Mouse (Mus musculus): ENCODE measurements around the gene Fam20a. TPM values are rescaled to one million over a fixed set of nuclear protein-coding genes. Genes with fewer than 3 reads are reported as not detected.

Gene Fam20a
- polyA plus RNA-seq, 1 experiment from 2014 or later = 2.3 TPM

- H3K27ac ChIP-seq = no peak overlapping the region
- WGBS = 83% methylated on average over 5 of the region's 5 CpGs
- no peaks in the 10 kb centered on the region for H3K27me3 ChIP-seq (replicated peaks)
- H3K4me3 ChIP-seq (replicated peaks) = no peak overlapping the region
- H3K36me3 ChIP-seq = no peaks in the 10 kb centered on the region
- H3K9me3 ChIP-seq = no peaks in the 10 kb centered on the region
- no peak overlapping the region for H3K4me2 ChIP-seq (replicated peaks)
- ATAC-seq = no peak
- H3K4me1 ChIP-seq (replicated peaks) = 0 out of 2 replicates have a peak, but pooled peaks cover 9% of the 10 kb centered on the region
- no peak overlapping the region for H3K9ac ChIP-seq
These were observed 12.6 kb downstream of the Fam20a start for GRCm38 (mm10) chr11:109709501-109709900.

DNA sequence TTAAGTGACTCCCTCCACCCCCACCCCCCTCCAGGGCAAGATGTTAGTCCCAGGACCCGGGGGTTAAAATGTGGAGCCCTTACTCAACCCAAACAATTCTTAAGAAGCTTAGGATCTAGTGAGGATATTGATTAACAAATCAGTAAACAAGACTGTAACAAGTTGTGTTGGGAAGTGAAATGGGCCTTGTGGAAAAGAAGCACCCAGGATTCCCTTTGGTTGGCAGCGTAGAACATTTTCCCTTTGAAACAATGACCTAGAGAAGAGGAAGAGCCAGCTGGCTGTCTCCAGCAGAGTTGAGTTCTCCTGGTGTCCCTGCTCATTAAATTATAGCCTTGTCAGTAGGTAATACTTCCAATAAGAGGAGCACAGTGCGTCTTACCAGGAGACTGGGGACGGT, 13.3 kb downstream of the Fam20a start:
- no peak overlapping the region for H3K9ac ChIP-seq
- H3K27me3 ChIP-seq (replicated peaks) = no peaks in the 10 kb centered on the region
- no peak for ATAC-seq
- H3K36me3 ChIP-seq = no peaks in the 10 kb centered on the region
- H3K27ac ChIP-seq = no peak overlapping the region
- no peak overlapping the region for H3K4me2 ChIP-seq (replicated peaks)
- H3K4me1 ChIP-seq (replicated peaks) = 0 out of 2 replicates have a peak, but pooled peaks cover 9% of the 10 kb centered on the region
- H3K9me3 ChIP-seq = no peaks in the 10 kb centered on the region
- WGBS = 88% methylated on average over 4 of the region's 4 CpGs
- H3K4me3 ChIP-seq (replicated peaks) = no peak overlapping the region

DNA sequence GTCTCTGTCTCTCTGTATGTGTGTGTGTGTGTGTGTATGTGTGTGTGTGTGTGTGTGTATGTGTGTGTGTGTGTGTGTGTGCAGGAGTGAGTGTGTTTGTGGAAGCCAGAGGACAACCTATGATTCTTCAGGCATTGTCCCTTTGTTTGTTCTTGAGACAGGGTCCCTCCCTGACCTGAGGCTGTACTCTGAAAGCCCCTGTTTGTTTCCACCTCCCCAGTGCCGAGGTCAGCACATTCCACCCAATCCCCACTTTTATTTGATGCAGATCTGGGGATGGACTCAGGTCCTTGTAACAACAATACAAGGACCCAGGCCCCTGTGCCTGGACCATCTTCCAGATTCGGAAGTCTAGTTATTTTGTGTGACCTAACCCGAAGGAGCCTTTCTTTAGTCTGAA, 14.6 kb downstream of the Fam20a start:
- WGBS = 69% methylated on average over 3 of the region's 3 CpGs
- H3K4me1 ChIP-seq (replicated peaks) = 0 out of 2 replicates have a peak, but pooled peaks cover 9% of the 10 kb centered on the region
- no peaks in the 10 kb centered on the region for H3K9me3 ChIP-seq
- H3K4me2 ChIP-seq (replicated peaks) = no peak overlapping the region
- H3K27me3 ChIP-seq (replicated peaks) = no peaks in the 10 kb centered on the region
- H3K4me3 ChIP-seq (replicated peaks) = no peak overlapping the region
- H3K27ac ChIP-seq = no peak overlapping the region
- ATAC-seq = no peak
- no peak overlapping the region for H3K9ac ChIP-seq
- H3K36me3 ChIP-seq = no peaks in the 10 kb centered on the region

DNA sequence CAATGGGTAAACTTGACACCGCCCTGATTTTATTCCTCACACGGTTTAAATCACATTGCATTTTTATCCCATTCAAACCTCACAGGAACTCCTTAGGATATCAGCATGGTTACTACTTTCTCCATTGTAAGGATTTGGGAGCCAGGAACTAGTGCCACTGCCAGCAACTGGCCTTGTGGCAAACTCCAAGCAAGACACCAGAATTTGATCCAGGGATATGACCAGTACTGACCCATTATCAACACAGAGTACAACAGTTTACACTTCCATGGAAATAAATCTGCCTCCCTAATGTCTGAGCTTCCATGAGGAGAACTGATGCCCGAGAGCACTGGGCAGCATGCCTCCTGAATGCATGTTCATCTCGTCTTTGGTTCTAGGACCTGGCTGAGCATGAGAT, 15.5 kb downstream of the Fam20a start:
- Histone ChIP-seq H3K4me3 (replicated peaks) (no peak overlapping the region), H3K4me1 (replicated peaks) (0 out of 2 replicates have a peak, but pooled peaks cover 9% of the 10 kb centered on the region), H3K27me3 (replicated peaks) (no peaks in the 10 kb centered on the region), H3K27ac (0 out of 2 replicates have a peak overlapping the region, but pooled peaks have one; percentile 44), H3K9ac (no peak overlapping the region), H3K4me2 (replicated peaks) (no peak overlapping the region), H3K9me3 (no peaks in the 10 kb centered on the region), H3K36me3 (no peaks in the 10 kb centered on the region)
- 52% methylated on average over 4 of the region's 4 CpGs for WGBS
- peak; percentile 1; the same call in 1 of the 2 replicates for ATAC-seq

GRCm38 (mm10) chr11:109706055-109706412, 16.0 kb downstream of the Fam20a start:
- Histone ChIP-seq H3K9ac (no peak overlapping the region), H3K4me3 (replicated peaks) (no peak overlapping the region), H3K27me3 (replicated peaks) (no peaks in the 10 kb centered on the region), H3K36me3 (no peaks in the 10 kb centered on the region), H3K27ac (peak overlapping the region; percentile 80), H3K4me1 (replicated peaks) (0 out of 2 replicates have a peak, but pooled peaks cover 9% of the 10 kb centered on the region), H3K9me3 (no peaks in the 10 kb centered on the region), H3K4me2 (replicated peaks) (peak overlapping the region; percentile 39; the same call in 1 of the 2 replicates)
- peak; percentile 96 for ATAC-seq
- WGBS = 33% methylated on average over 9 of the region's 9 CpGs

- peak; percentile 92 for ATAC-seq
- H3K36me3 ChIP-seq = no peaks in the 10 kb centered on the region
- H3K27ac ChIP-seq = peak overlapping the region; percentile 80
- H3K9ac ChIP-seq = no peak overlapping the region
- H3K9me3 ChIP-seq = no peaks in the 10 kb centered on the region
- no peaks in the 10 kb centered on the region for H3K27me3 ChIP-seq (replicated peaks)
- H3K4me3 ChIP-seq (replicated peaks) = no peak overlapping the region
- H3K4me2 ChIP-seq (replicated peaks) = peak overlapping the region; percentile 39
- WGBS = 64% methylated on average over 9 of the region's 9 CpGs
- 0 out of 2 replicates have a peak, but pooled peaks cover 9% of the 10 kb centered on the region for H3K4me1 ChIP-seq (replicated peaks)
These were observed 16.6 kb downstream of the Fam20a start for GRCm38 (mm10) chr11:109705336-109706054.

GRCm38 (mm10) chr11:109704311-109705205, 17.5 kb downstream of the Fam20a start:
- whole genome bisulfite sequencing = 93% methylated on average over 22 of the region's 22 CpGs
- H3K9me3 ChIP-seq = no peaks in the 10 kb centered on the region

GRCm38 (mm10) chr11:109703845-109704244, 18.2 kb downstream of the Fam20a start:
- H3K9ac ChIP-seq = no peak overlapping the region
- H3K9me3 ChIP-seq = no peaks in the 10 kb centered on the region
- 0 out of 2 replicates have a peak, but pooled peaks cover 9% of the 10 kb centered on the region for H3K4me1 ChIP-seq (replicated peaks)
- H3K4me2 ChIP-seq (replicated peaks) = no peak overlapping the region
- no peaks in the 10 kb centered on the region for H3K36me3 ChIP-seq
- H3K4me3 ChIP-seq (replicated peaks) = no peak overlapping the region
- whole genome bisulfite sequencing = 77% methylated on average over 9 of the region's 9 CpGs
- no peak overlapping the region for H3K27ac ChIP-seq
- no peaks in the 10 kb centered on the region for H3K27me3 ChIP-seq (replicated peaks)
- no peak for ATAC-seq

More at GRCm38 (mm10) chr11:109704311-109705205, 17.5 kb downstream of the Fam20a start:
- peak overlapping the region; percentile 80; the same call in 1 of the 2 replicates for H3K27ac ChIP-seq
- H3K4me1 ChIP-seq (replicated peaks) = 0 out of 2 replicates have a peak, but pooled peaks cover 9% of the 10 kb centered on the region
- no peaks in the 10 kb centered on the region for H3K36me3 ChIP-seq
- no peak for ATAC-seq
- H3K4me2 ChIP-seq (replicated peaks) = no peak overlapping the region
- no peak overlapping the region for H3K4me3 ChIP-seq (replicated peaks)
- no peaks in the 10 kb centered on the region for H3K27me3 ChIP-seq (replicated peaks)
- H3K9ac ChIP-seq = no peak overlapping the region

DNA sequence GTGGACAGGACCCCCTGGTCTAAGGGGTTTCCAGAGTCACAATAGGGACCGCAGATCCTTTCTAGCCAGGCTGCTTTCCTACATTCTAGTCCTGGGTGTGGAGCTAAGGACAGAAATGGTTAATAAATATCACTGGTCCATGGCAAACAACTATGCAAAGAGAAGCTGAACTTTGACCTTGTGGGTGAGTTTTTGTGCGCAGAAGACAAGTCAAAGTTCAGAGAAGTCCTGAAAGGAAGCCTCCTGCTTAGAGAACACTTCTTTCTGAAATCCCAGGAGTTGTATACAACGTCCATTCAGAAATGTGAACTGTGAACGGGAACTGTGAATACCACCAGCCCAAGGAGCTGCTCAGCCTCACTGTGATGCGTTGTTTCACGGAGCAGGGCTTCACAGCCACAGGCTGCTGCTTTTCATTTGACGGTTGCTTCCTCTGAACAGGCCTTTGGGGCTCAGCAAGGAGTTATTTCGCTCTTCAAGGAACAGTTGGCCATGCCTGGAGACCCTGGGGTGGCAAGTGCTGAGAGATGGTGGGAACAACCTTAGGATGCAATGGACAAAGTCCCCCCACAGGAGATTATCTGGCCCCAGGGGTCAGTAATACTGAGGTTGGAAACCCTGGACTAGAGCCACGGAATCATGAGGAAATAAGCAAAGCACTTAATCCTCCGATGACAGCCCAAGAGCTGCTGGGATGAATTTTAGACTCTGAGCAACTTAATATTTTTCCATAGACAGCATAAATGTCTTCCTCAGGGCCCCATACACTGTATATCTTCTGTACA, 19.9 kb downstream of the Fam20a start:
- no peak overlapping the region for H3K9ac ChIP-seq
- H3K4me2 ChIP-seq (replicated peaks) = peak overlapping the region; percentile 31
- WGBS = 31% methylated on average over 10 of the region's 10 CpGs
- peak overlapping the region; percentile 75 for H3K27ac ChIP-seq
- no peaks in the 10 kb centered on the region for H3K9me3 ChIP-seq
- peak; percentile 45 for ATAC-seq
- no peak overlapping the region for H3K4me3 ChIP-seq (replicated peaks)
- no peaks in the 10 kb centered on the region for H3K36me3 ChIP-seq
- 0 out of 2 replicates have a peak, but pooled peaks cover 9% of the 10 kb centered on the region for H3K4me1 ChIP-seq (replicated peaks)
- no peaks in the 10 kb centered on the region for H3K27me3 ChIP-seq (replicated peaks)

DNA sequence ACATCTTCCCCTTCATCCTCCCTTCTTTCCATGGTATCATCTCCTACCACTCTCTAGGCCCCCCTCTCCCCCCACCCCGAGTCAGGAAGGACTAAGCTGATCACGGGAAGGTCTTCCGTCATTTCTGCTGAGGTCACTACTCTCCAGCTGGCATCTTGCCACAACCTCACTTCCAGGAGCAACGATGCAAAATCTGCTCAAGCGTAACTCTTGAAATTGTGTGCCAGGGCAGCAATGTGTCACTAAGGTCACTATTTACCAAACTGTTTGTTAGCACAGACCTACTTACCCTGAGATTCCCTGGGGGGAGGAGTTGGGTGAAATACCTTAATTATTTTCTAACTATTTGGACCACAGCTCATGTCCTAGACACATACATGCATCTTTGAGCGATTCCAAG, 21.3 kb downstream of the Fam20a start:
- H3K27me3 ChIP-seq (replicated peaks) = no peaks in the 10 kb centered on the region
- H3K4me2 ChIP-seq (replicated peaks) = no peak overlapping the region
- H3K4me3 ChIP-seq (replicated peaks) = no peak overlapping the region
- no peaks in the 10 kb centered on the region for H3K9me3 ChIP-seq
- WGBS = 53% methylated on average over 6 of the region's 6 CpGs
- H3K9ac ChIP-seq = no peak overlapping the region
- 0 out of 2 replicates have a peak, but pooled peaks cover 4% of the 10 kb centered on the region for H3K4me1 ChIP-seq (replicated peaks)
- H3K27ac ChIP-seq = no peak overlapping the region
- no peak for ATAC-seq
- H3K36me3 ChIP-seq = no peaks in the 10 kb centered on the region

DNA sequence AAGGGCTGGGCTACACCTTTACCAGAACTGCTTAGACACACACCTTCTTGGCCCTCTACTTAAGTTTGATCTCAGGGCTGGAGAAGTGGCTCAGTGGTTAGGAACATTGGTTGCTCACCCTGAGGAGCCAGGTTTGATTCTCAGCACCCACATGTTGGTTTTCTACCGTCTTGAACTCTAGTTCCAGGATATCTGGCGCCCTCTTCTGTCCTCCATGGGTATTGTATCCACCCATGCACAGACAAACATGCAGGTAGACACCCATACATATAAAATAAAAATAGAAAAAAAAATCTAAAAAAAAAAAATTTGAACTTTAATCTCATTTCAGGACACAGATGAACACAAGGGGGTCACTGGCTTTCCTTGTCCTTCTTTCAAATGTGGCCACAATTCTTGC, 22.3 kb downstream of the Fam20a start:
- H3K27me3 ChIP-seq (replicated peaks) = no peaks in the 10 kb centered on the region
- WGBS = 63% methylated on average over 2 of the region's 2 CpGs
- no peaks in the 10 kb centered on the region for H3K36me3 ChIP-seq
- no peak overlapping the region for H3K27ac ChIP-seq
- H3K9me3 ChIP-seq = no peaks in the 10 kb centered on the region
- ATAC-seq = no peak
- H3K4me2 ChIP-seq (replicated peaks) = no peak overlapping the region
- no peak overlapping the region for H3K9ac ChIP-seq
- H3K4me3 ChIP-seq (replicated peaks) = no peak overlapping the region
- no peaks in the 10 kb centered on the region for H3K4me1 ChIP-seq (replicated peaks)
